Mouse (Mus musculus) spleen, adult 2 months (tissue): ENCODE measurements at regions not wholly inside any gene's neighbourhood (a gene's known extent, or its start where the extent isn't known, plus 50 kb on each side); places are given as distances from the start of the nearest gene placed in this dataset.

ENCODE experiments used
- CTCF ChIP-seq: fragments of 200-500 bp; IDR thresholded peaks from 2 replicates; pipeline ENCODE4 v1.5.1; 2011; ENCODE audit warnings: mild to moderate bottlenecking, inconsistent platforms; ENCODE audit not compliant: insufficient read depth, insufficient read length, insufficient replicate concordance; ENCODE audit errors: extremely low read depth
- POLR2A ChIP-seq: fragments of 200-500 bp; IDR thresholded peaks from 2 replicates; pipeline ENCODE4 v1.6.1; 2011; ENCODE audit warnings: low read depth, low read length, inconsistent platforms

GRCm38 (mm10) chr2:128364161-128364560 is 226.8 kb upstream of the Spdye4c start:
- no peak for TF ChIP-seq CTCF
- no peak for TF ChIP-seq POLR2A
